Mouse (Mus musculus): ENCODE results near the gene Gm10024. TPM values are rescaled to one million over a fixed set of nuclear protein-coding genes. Genes with fewer than 3 reads are reported as not detected.
"Not testable (repeated sequence)": the region's sequence is repeated elsewhere in the genome, so short reads cannot be mapped to it uniquely, and the experiment has no call there.

Gm10024 gene
- 0.35 TPM in 1 of 2 replicates, not detected in the other for polyA plus RNA-seq (2015; fragmentation: Nextera tagmentation; extraction: Ambion mirVana)

- not testable (repeated sequence) for H3K4me2 ChIP-seq; H3K4me3 ChIP-seq (replicated peaks); H3K36me3 ChIP-seq; ATAC-seq (ENCODE audit: insufficient read depth, low FRiP score, low read depth); H3K9ac ChIP-seq; H3K27ac ChIP-seq; H3K9me3 ChIP-seq; H3K4me1 ChIP-seq; H3K27me3 ChIP-seq (replicated peaks)
These were observed at the start of gene Gm10024 for GRCm38 (mm10) chr10:77711157-77711556. TSS of gene Gm10024 (plus strand) at chr10:77711457.

GRCm38 (mm10) chr10:77663949-77664665 is 47.1 kb upstream of the Gm10024 start:
- Histone ChIP-seq H3K27me3 (replicated peaks) (no peaks in the 10 kb centered on the region), H3K4me1 (no peaks in the 10 kb centered on the region), H3K36me3 (no peaks in the 10 kb centered on the region), H3K9ac (no peak overlapping the region), H3K9me3 (no peaks in the 10 kb centered on the region), H3K4me2 (no peak overlapping the region; the same call in 1 of the 2 replicates), H3K27ac (no peak overlapping the region), H3K4me3 (replicated peaks) (no peak overlapping the region)
- ATAC-seq (ENCODE audit: insufficient read depth, low FRiP score, low read depth): no peak
- 43% methylated on average over 43 of the region's 43 CpGs for WGBS

GRCm38 (mm10) chr10:77666342-77666741 is 44.9 kb upstream of the Gm10024 start:
- no peaks in the 10 kb centered on the region for H3K27me3 ChIP-seq (replicated peaks)
- no peaks in the 10 kb centered on the region for H3K36me3 ChIP-seq
- no peaks in the 10 kb centered on the region for H3K4me1 ChIP-seq
- H3K9ac ChIP-seq: no peak overlapping the region
- WGBS: 62% methylated on average over 8 of the region's 8 CpGs
- no peak overlapping the region for H3K27ac ChIP-seq
- H3K9me3 ChIP-seq: no peaks in the 10 kb centered on the region
- no peak for ATAC-seq (ENCODE audit: insufficient read depth, low FRiP score, low read depth)
- no peak overlapping the region for H3K4me3 ChIP-seq (replicated peaks)
- no peak overlapping the region for H3K4me2 ChIP-seq

- no peak for ATAC-seq (ENCODE audit: insufficient read depth, low FRiP score, low read depth)
- WGBS: 77% methylated on average over 4 of the region's 4 CpGs
- Histone ChIP-seq H3K27me3 (replicated peaks) (no peaks in the 10 kb centered on the region), H3K4me1 (no peaks in the 10 kb centered on the region), H3K9ac (no peak overlapping the region), H3K4me3 (replicated peaks) (no peak overlapping the region), H3K4me2 (no peak overlapping the region), H3K27ac (no peak overlapping the region), H3K9me3 (no peaks in the 10 kb centered on the region), H3K36me3 (no peaks in the 10 kb centered on the region)
These were observed 43.9 kb upstream of the Gm10024 start for GRCm38 (mm10) chr10:77667402-77667801.

- Histone ChIP-seq H3K4me1 (no peaks in the 10 kb centered on the region), H3K9ac (no peak overlapping the region), H3K4me3 (replicated peaks) (no peak overlapping the region), H3K9me3 (no peaks in the 10 kb centered on the region), H3K27me3 (replicated peaks) (no peaks in the 10 kb centered on the region), H3K36me3 (no peaks in the 10 kb centered on the region), H3K4me2 (no peak overlapping the region), H3K27ac (no peak overlapping the region)
- ATAC-seq (ENCODE audit: insufficient read depth, low FRiP score, low read depth): no peak
- 79% methylated on average over 4 of the region's 4 CpGs for WGBS
These were observed 40.5 kb upstream of the Gm10024 start for GRCm38 (mm10) chr10:77670710-77671109.

- no peak overlapping the region for H3K9ac ChIP-seq
- WGBS: 33% methylated on average over 4 of the region's 4 CpGs
- ATAC-seq (ENCODE audit: insufficient read depth, low FRiP score, low read depth): no peak
These were observed 39.7 kb upstream of the Gm10024 start for GRCm38 (mm10) chr10:77671519-77671918.

GRCm38 (mm10) chr10:77673765-77674164 is 37.5 kb upstream of the Gm10024 start:
- Histone ChIP-seq H3K9me3 (no peaks in the 10 kb centered on the region), H3K36me3 (no peaks in the 10 kb centered on the region), H3K4me2 (no peak overlapping the region), H3K27me3 (replicated peaks) (peaks cover 22% of the 10 kb centered on the region), H3K27ac (no peak overlapping the region), H3K4me1 (peaks cover 10% of the 10 kb centered on the region), H3K4me3 (replicated peaks) (no peak overlapping the region), H3K9ac (no peak overlapping the region)
- ATAC-seq (ENCODE audit: insufficient read depth, low FRiP score, low read depth): no peak
- 56% methylated on average over 13 of the region's 13 CpGs for WGBS

More at GRCm38 (mm10) chr10:77671519-77671918, 39.7 kb upstream of the Gm10024 start:
- H3K27me3 ChIP-seq (replicated peaks): peaks cover 2% of the 10 kb centered on the region; the same call in 1 of the 2 replicates
- H3K36me3 ChIP-seq: no peaks in the 10 kb centered on the region
- no peaks in the 10 kb centered on the region for H3K9me3 ChIP-seq
- H3K27ac ChIP-seq: no peak overlapping the region
- no peaks in the 10 kb centered on the region for H3K4me1 ChIP-seq
- H3K4me3 ChIP-seq (replicated peaks): no peak overlapping the region
- H3K4me2 ChIP-seq: no peak overlapping the region

GRCm38 (mm10) chr10:77677562-77677961 is 33.7 kb upstream of the Gm10024 start:
- H3K4me2 ChIP-seq: peak overlapping the region; percentile 58
- H3K36me3 ChIP-seq: no peaks in the 10 kb centered on the region
- under 1% methylated on average over 35 of the region's 35 CpGs for WGBS
- no peaks in the 10 kb centered on the region for H3K9me3 ChIP-seq
- no peak overlapping the region for H3K9ac ChIP-seq
- peak overlapping the region; percentile 32 for H3K4me3 ChIP-seq (replicated peaks)
- ATAC-seq (ENCODE audit: insufficient read depth, low FRiP score, low read depth): no peak
- peaks cover 10% of the 10 kb centered on the region for H3K4me1 ChIP-seq
- no peak overlapping the region for H3K27ac ChIP-seq
- H3K27me3 ChIP-seq (replicated peaks): peaks cover 26% of the 10 kb centered on the region

- no peak overlapping the region for H3K4me3 ChIP-seq (replicated peaks)
- no peak overlapping the region for H3K9ac ChIP-seq
- no peaks in the 10 kb centered on the region for H3K9me3 ChIP-seq
- H3K27ac ChIP-seq: no peak overlapping the region
- H3K4me1 ChIP-seq: peaks cover 6% of the 10 kb centered on the region
- H3K27me3 ChIP-seq (replicated peaks): peaks cover 22% of the 10 kb centered on the region
- H3K36me3 ChIP-seq: no peaks in the 10 kb centered on the region
- H3K4me2 ChIP-seq: no peak overlapping the region
- ATAC-seq (ENCODE audit: insufficient read depth, low FRiP score, low read depth): no peak
- WGBS: 77% methylated on average over 7 of the region's 7 CpGs
These were observed 28.3 kb upstream of the Gm10024 start for GRCm38 (mm10) chr10:77682994-77683393.

GRCm38 (mm10) chr10:77684181-77684580 is 27.1 kb upstream of the Gm10024 start:
- ATAC-seq (ENCODE audit: insufficient read depth, low FRiP score, low read depth): no peak
- Histone ChIP-seq H3K4me1 (0 out of 2 replicates have a peak, but pooled peaks cover 3% of the 10 kb centered on the region), H3K36me3 (no peaks in the 10 kb centered on the region), H3K9me3 (no peaks in the 10 kb centered on the region), H3K9ac (no peak overlapping the region), H3K4me3 (replicated peaks) (no peak overlapping the region), H3K4me2 (no peak overlapping the region), H3K27ac (no peak overlapping the region), H3K27me3 (replicated peaks) (peaks cover 13% of the 10 kb centered on the region)
- WGBS: 35% methylated on average over 8 of the region's 8 CpGs

GRCm38 (mm10) chr10:77685895-77686664 is 25.2 kb upstream of the Gm10024 start, which contains the start of gene Tspear:
TSS of gene Tspear (plus strand) at chr10:77686569.
- Histone ChIP-seq H3K9me3 (no peaks in the 10 kb centered on the region), H3K36me3 (no peaks in the 10 kb centered on the region), H3K27me3 (replicated peaks) (peaks cover 13% of the 10 kb centered on the region), H3K4me2 (peak within 1 kb of the TSS; percentile 33), H3K4me3 (replicated peaks) (no peak within 1 kb of the TSS), H3K27ac (peak within 1 kb of the TSS; percentile 64), H3K4me1 (0 out of 2 replicates have a peak, but pooled peaks cover 3% of the 10 kb centered on the region), H3K9ac (no peak within 1 kb of the TSS)
- WGBS: 7% methylated on average over 22 of the region's 22 CpGs
- ATAC-seq (ENCODE audit: insufficient read depth, low FRiP score, low read depth): peak; percentile 69

GRCm38 (mm10) chr10:77687021-77687420 is 24.2 kb upstream of the Gm10024 start:
- Histone ChIP-seq H3K4me2 (peak overlapping the region; percentile 33; the same call in 1 of the 2 replicates), H3K27me3 (replicated peaks) (peaks cover 13% of the 10 kb centered on the region), H3K9ac (no peak overlapping the region), H3K36me3 (no peaks in the 10 kb centered on the region), H3K4me3 (replicated peaks) (no peak overlapping the region), H3K27ac (peak overlapping the region; percentile 64; the same call in 1 of the 2 replicates), H3K9me3 (no peaks in the 10 kb centered on the region), H3K4me1 (0 out of 2 replicates have a peak, but pooled peaks cover 3% of the 10 kb centered on the region)
- WGBS: 15% methylated on average over 10 of the region's 10 CpGs
- ATAC-seq (ENCODE audit: insufficient read depth, low FRiP score, low read depth): no peak
